Mouse (Mus musculus) forebrain, embryonic 15.5 days (tissue): ENCODE results near the gene Zfp652. TPM values are rescaled to one million over a fixed set of nuclear protein-coding genes. Genes with fewer than 3 reads are reported as not detected.

Experiments used
- ATAC-seq: fragments of 200-750 bp; cut with Nextera tagmentation; replicated peaks from 2 replicates; pipeline ENCODE4 v1.8.0; 2017; ENCODE audit warnings: mild to moderate bottlenecking, moderate TSS enrichment, moderate library complexity
- H3K27ac ChIP-seq: fragments of 300-500 bp; sonication (generic); replicated peaks from 2 replicates; pipeline ENCODE4 v1.5.1; 2015; ENCODE audit warnings: mild to moderate bottlenecking, inconsistent platforms
- H3K27me3 ChIP-seq: fragments of 300-500 bp; sonication (generic); 2 replicates; pipeline ENCODE4 v1.6.1; 2015; ENCODE audit warnings: inconsistent platforms
- H3K36me3 ChIP-seq: fragments of 300-500 bp; sonication (generic); 2 replicates; pipeline ENCODE4 v1.6.1; 2015; ENCODE audit warnings: mild to moderate bottlenecking, inconsistent platforms
- H3K4me1 ChIP-seq: fragments of 300-500 bp; sonication (generic); 2 replicates; pipeline ENCODE4 v1.6.1; 2015; ENCODE audit warnings: inconsistent platforms
- H3K4me2 ChIP-seq: fragments of 300-500 bp; sonication (generic); replicated peaks from 2 replicates; pipeline ENCODE4 v1.6.1; 2015; ENCODE audit warnings: mild to moderate bottlenecking, inconsistent platforms
- H3K4me3 ChIP-seq: fragments of 300-500 bp; sonication (generic); 2 replicates; pipeline ENCODE4 v1.5.1; 2015; ENCODE audit warnings: mild to moderate bottlenecking, inconsistent platforms
- H3K9ac ChIP-seq: fragments of 300-500 bp; sonication (generic); replicated peaks from 2 replicates; pipeline ENCODE4 v1.6.1; 2015; ENCODE audit warnings: mild to moderate bottlenecking, inconsistent platforms
- H3K9me3 ChIP-seq: fragments of 300-500 bp; sonication (generic); 2 replicates; pipeline ENCODE4 v1.6.1; 2016; ENCODE audit warnings: inconsistent platforms
- WGBS: fragments of 180-500 bp; shearing (Covaris S2); methylation state at CpG from one replicate; pipeline ENCODE4 v1.1.7; 2015; ENCODE audit warnings: mixed read lengths; 5-methylcytosine and 5-hydroxymethylcytosine counted together
- polyA plus RNA-seq: library from polyadenylated mRNA; unstranded; fragments of >200 nt; fragmentation: Nextera tagmentation; extraction: Ambion mirVana; gene quantifications from 2 replicates; pipeline ENCODE4 v1.2.1, GENCODE M21; 2015

The Zfp652 gene
- polyA plus RNA-seq, 1 experiment from 2014 or later: 35.4 TPM

DNA sequence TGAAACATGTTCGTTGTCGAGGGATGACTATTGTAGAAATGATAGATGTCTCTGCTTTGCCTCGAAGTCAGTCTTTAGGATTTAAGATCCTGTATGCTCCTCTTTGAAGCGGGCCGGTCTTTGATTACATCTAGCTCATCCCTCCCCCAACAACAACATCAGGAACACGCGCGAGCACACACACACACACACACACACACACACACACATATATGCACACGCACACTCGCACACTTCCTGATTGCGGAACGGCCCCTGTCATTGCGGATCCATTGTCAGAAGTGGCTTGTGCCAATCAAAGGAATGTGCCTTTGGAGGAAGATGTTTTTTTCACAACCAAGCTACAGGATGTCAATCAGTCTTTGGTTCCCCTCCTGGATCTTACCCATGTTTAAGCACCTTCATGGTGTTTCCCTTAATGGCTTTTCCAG lies 1.4 kb downstream of the Zfp652 start:
- Histone ChIP-seq H3K27ac (peak overlapping the region; percentile 98), H3K9ac (peak overlapping the region; percentile 98), H3K4me1 (peaks cover 26% of the 10 kb centered on the region), H3K9me3 (no peaks in the 10 kb centered on the region), H3K27me3 (no peaks in the 10 kb centered on the region), H3K36me3 (no peaks in the 10 kb centered on the region), H3K4me2 (peak overlapping the region; percentile 87), H3K4me3 (peak overlapping the region; percentile 89)
- 0% methylated on average over 13 of the region's 13 CpGs for whole genome bisulfite sequencing
- ATAC-seq: no peak

DNA sequence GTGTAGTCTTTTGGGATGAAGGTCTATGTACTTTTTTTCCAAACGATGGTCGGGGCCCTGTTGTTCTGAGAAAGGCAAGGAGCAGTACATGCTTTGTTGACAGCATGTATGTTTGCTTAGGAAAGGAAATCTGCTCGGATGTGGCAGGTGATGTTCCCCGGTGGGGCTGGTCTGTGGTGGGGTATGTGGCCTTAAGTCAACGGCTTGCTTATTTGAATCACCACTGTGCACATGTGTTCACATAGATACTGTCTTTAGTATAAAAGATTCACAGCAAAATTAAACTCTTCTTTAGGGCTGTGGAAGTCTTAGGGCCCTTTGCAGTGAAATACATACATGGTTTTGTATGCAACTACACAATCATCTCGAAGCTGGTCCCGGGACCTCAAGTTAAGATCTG lies 1.9 kb downstream of the Zfp652 start:
- 39% methylated on average over 7 of the region's 7 CpGs for WGBS
- Histone ChIP-seq H3K36me3 (no peaks in the 10 kb centered on the region), H3K4me1 (peaks cover 26% of the 10 kb centered on the region), H3K4me3 (peak overlapping the region; percentile 89), H3K4me2 (peak overlapping the region; percentile 87), H3K27me3 (no peaks in the 10 kb centered on the region), H3K9ac (peak overlapping the region; percentile 98), H3K9me3 (no peaks in the 10 kb centered on the region), H3K27ac (peak overlapping the region; percentile 98; the same call in 1 of the 2 replicates)
- no peak for ATAC-seq

GRCm38 (mm10) chr11:95716136-95716535 lies 3.7 kb downstream of the Zfp652 start:
- Histone ChIP-seq H3K4me2 (peak overlapping the region; percentile 1; the same call in 1 of the 2 replicates), H3K9me3 (no peaks in the 10 kb centered on the region), H3K27ac (no peak overlapping the region), H3K36me3 (no peaks in the 10 kb centered on the region), H3K4me3 (no peak overlapping the region), H3K4me1 (peaks cover 26% of the 10 kb centered on the region), H3K9ac (no peak overlapping the region), H3K27me3 (no peaks in the 10 kb centered on the region)
- ATAC-seq: no peak
- 44% methylated on average over 8 of the region's 8 CpGs for WGBS

GRCm38 (mm10) chr11:95719356-95719755 lies 6.9 kb downstream of the Zfp652 start:
- peaks cover 19% of the 10 kb centered on the region for H3K4me1 ChIP-seq
- ATAC-seq: no peak
- no peak overlapping the region for H3K27ac ChIP-seq
- no peak overlapping the region for H3K9ac ChIP-seq
- H3K27me3 ChIP-seq: no peaks in the 10 kb centered on the region
- H3K4me2 ChIP-seq: no peak overlapping the region
- no peaks in the 10 kb centered on the region for H3K9me3 ChIP-seq
- H3K36me3 ChIP-seq: no peaks in the 10 kb centered on the region
- 97% methylated on average over 3 of the region's 3 CpGs for WGBS
- H3K4me3 ChIP-seq: no peak overlapping the region

GRCm38 (mm10) chr11:95723287-95723686 lies 10.8 kb downstream of the Zfp652 start, which contains the start of gene B130006D01Rik:
B130006D01Rik (plus strand) TSS chr11:95723587.
- Histone ChIP-seq H3K4me2 (no peak within 1 kb of the TSS), H3K9ac (no peak within 1 kb of the TSS), H3K4me1 (no peaks in the 10 kb centered on the region), H3K9me3 (no peaks in the 10 kb centered on the region), H3K4me3 (no peak within 1 kb of the TSS), H3K36me3 (no peaks in the 10 kb centered on the region), H3K27me3 (no peaks in the 10 kb centered on the region), H3K27ac (no peak within 1 kb of the TSS)
- 95% methylated on average over 5 of the region's 5 CpGs for WGBS
- ATAC-seq: no peak

- Histone ChIP-seq H3K4me2 (no peak overlapping the region), H3K4me1 (no peaks in the 10 kb centered on the region), H3K27ac (no peak overlapping the region), H3K4me3 (no peak overlapping the region), H3K9ac (no peak overlapping the region), H3K27me3 (no peaks in the 10 kb centered on the region), H3K36me3 (no peaks in the 10 kb centered on the region), H3K9me3 (no peaks in the 10 kb centered on the region)
- no peak for ATAC-seq
- 95% methylated on average over 4 of the region's 4 CpGs for WGBS
These were observed 12.0 kb downstream of the Zfp652 start for GRCm38 (mm10) chr11:95724466-95724865.

DNA sequence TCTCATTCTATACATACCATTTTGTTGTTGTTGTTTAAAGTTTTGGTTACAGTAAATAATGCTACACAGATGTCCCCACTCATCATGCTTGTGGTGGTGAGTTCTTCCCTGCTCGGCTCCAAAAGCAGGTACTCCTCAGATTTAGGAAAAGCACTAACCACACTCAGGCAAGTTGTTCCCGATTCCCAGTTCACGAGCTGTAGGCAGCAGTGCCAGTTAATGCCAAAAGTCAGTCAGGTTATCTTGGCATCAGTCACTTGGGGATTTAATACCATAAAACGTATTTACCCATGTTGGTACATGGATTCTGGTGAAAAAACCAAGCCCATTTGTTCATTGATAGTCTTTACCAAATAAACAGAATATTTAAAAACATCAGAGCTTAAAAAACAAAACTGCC lies 13.7 kb downstream of the Zfp652 start:
- Histone ChIP-seq H3K27me3 (no peaks in the 10 kb centered on the region), H3K9ac (no peak overlapping the region), H3K36me3 (no peaks in the 10 kb centered on the region), H3K4me2 (no peak overlapping the region), H3K4me1 (no peaks in the 10 kb centered on the region), H3K9me3 (no peaks in the 10 kb centered on the region), H3K27ac (no peak overlapping the region), H3K4me3 (no peak overlapping the region)
- no peak for ATAC-seq
- WGBS: 81% methylated on average over 4 of the region's 4 CpGs

DNA sequence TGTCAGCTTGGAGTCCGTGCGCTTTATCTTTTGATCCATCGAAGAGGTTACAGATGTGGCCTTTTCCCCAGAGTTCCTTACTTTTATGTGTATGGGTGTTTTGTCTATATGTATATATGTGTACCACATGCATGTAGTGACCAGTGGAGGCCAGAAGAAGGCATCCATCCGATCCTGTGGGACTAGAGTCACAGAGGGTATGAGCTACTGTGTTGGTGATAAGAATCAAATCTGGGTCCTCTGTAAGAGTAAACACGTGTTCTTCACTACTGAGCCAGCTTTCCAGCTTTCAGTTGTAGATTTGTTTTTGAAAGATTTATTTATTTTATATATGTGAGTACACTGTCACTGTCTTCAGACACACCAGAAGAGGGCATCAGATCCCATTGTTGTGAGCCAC lies 15.5 kb downstream of the Zfp652 start:
- 93% methylated on average over 5 of the region's 5 CpGs for WGBS
- no peak for ATAC-seq

GRCm38 (mm10) chr11:95728916-95729907 lies 16.7 kb downstream of the Zfp652 start:
- Histone ChIP-seq H3K4me3 (no peak overlapping the region), H3K36me3 (no peaks in the 10 kb centered on the region), H3K27me3 (no peaks in the 10 kb centered on the region), H3K9me3 (no peaks in the 10 kb centered on the region), H3K9ac (no peak overlapping the region), H3K27ac (no peak overlapping the region), H3K4me2 (no peak overlapping the region), H3K4me1 (no peaks in the 10 kb centered on the region)
- 87% methylated on average over 12 of the region's 12 CpGs for WGBS
- no peak for ATAC-seq

More for the DNA sequence above, 15.5 kb downstream of the Zfp652 start:
- Histone ChIP-seq H3K27me3 (no peaks in the 10 kb centered on the region), H3K27ac (no peak overlapping the region), H3K9me3 (no peaks in the 10 kb centered on the region), H3K4me2 (no peak overlapping the region), H3K9ac (no peak overlapping the region), H3K36me3 (no peaks in the 10 kb centered on the region), H3K4me3 (no peak overlapping the region), H3K4me1 (no peaks in the 10 kb centered on the region)

- no peak overlapping the region for H3K4me3 ChIP-seq
- no peaks in the 10 kb centered on the region for H3K9me3 ChIP-seq
- no peaks in the 10 kb centered on the region for H3K27me3 ChIP-seq
- WGBS: 85% methylated on average over 2 of the region's 2 CpGs
- H3K4me2 ChIP-seq: no peak overlapping the region
- no peaks in the 10 kb centered on the region for H3K4me1 ChIP-seq
- no peak overlapping the region for H3K9ac ChIP-seq
- no peaks in the 10 kb centered on the region for H3K36me3 ChIP-seq
- no peak for ATAC-seq
- no peak overlapping the region for H3K27ac ChIP-seq
These were observed 22.0 kb downstream of the Zfp652 start for GRCm38 (mm10) chr11:95734485-95734884.

DNA sequence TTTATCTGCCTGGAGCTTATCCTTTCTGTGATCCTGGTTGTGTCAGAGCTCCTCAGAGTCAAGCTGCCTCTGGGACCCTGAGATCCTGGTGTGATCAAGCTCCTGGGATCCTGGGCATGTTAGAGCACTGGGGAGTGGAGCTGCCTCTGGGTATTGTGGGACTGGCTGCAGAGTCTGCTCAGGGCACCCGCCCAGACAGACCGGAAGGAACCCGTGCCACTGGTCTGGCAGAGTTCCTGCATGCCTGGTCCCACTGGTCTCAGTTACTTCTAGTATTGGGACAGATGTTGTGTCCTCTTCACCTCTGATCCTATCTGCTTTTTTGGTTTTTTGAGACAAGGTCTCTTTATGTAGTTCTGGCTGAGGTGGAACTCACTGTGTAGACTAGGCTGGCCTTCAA lies 25.3 kb downstream of the Zfp652 start:
- Histone ChIP-seq H3K4me2 (no peak overlapping the region), H3K4me3 (no peak overlapping the region), H3K27me3 (no peaks in the 10 kb centered on the region), H3K9me3 (no peaks in the 10 kb centered on the region), H3K4me1 (no peaks in the 10 kb centered on the region), H3K27ac (no peak overlapping the region), H3K9ac (no peak overlapping the region), H3K36me3 (no peaks in the 10 kb centered on the region)
- no peak for ATAC-seq
- WGBS: 75% methylated on average over 3 of the region's 3 CpGs

GRCm38 (mm10) chr11:95744521-95744920 lies 32.0 kb downstream of the Zfp652 start:
- no peak overlapping the region for H3K4me3 ChIP-seq
- no peak overlapping the region for H3K27ac ChIP-seq
- no peak overlapping the region for H3K9ac ChIP-seq
- H3K36me3 ChIP-seq: peaks cover 8% of the 10 kb centered on the region
- H3K4me1 ChIP-seq: no peaks in the 10 kb centered on the region
- ATAC-seq: no peak
- WGBS: 94% methylated on average over 2 of the region's 2 CpGs
- H3K9me3 ChIP-seq: 0 out of 2 replicates have a peak, but pooled peaks cover 4% of the 10 kb centered on the region
- no peak overlapping the region for H3K4me2 ChIP-seq
- no peaks in the 10 kb centered on the region for H3K27me3 ChIP-seq
